Mouse (Mus musculus) right cerebral cortex, postnatal 14 days (tissue): ENCODE results near the gene Gphb5.
A peak's percentile ranks its signal among the peaks of the same experiment; 100 is the strongest.
"Not testable (repeated sequence)": the region's sequence is repeated elsewhere in the genome, so short reads cannot be mapped to it uniquely, and the experiment has no call there.

ENCODE experiments used
- DNase-seq: peaks from one replicate; pipeline ENCODE4 v3.0.0; 2022

The Gphb5 gene

DNA sequence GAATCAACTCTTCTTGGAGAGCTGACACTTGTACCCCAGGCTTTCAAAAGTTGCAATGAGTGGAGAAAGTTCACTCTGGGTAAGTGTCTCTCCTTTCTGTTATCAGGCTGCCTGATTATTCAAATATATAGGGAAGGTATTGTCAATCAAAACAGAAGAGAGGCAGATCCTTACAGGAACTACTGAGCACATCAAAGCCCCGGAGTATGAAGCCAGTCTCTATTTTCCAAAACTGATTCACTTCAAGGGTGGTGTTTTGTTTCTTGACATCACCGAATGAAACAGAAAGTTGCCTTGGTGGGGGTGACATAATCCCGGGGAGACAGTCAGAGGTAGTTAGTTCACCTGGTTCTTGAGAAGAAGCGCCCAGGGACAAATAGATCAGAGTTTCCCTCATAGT, at the start of gene Gphb5:
Gene Gphb5 (minus strand): TSS at position 101 of the 400 bp plus-strand sequence.
- no peak for DNase-seq

DNA sequence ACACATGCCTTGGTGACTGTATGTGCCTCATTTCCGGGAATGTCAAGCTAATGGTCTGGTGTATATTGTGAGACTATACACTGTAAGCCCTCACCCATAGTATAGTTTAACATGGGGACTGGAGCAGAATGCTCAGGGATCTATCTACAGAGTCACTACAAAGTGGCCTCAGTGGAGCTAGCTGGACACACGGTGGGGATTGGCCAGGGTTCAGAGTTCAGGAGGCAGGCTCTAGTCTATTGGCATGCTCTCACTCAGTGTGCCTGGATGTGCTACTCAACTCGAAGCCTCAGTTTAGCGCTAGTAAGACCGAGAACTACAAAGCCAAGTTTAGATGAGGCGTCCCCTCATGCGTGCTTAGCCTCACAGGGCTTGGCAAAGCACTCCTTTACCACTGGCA, 49.6 kb upstream of the Gphb5 start:
- no peak for DNase-seq

DNA sequence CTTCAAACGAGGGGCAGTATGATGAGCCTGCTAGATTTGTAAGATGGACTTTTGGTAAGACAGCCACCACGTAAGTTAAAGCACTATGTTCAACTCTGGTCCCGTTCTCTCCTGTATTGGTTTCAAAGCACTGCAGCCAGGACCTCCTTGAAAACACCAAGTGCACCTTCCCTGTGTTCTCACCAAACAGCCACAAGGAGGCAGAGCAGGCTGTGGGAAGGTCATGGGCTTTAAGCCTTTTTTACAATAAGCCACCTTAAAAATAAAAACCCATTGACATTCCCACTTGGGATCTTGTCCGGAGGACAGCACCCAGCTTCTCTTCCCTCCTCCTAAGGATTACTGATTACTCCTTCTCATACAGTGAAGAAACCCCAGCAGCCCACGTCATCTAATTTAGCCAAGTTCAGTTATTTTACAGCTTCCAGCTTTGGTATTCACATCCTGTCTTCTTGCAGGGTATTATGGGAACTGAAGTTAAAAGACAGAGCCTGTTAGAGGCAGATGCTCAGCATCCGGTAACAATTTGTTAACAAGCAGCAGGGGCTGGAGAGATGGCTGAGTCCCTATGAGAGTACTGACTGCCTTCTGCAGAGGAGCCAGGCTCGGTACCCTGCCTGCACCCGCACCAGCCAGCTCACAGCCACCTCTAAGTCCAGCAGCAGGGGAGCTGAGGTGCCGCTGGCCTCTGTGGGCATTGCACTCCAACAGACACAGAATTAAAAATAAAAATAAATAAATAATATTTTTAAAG, 47.6 kb upstream of the Gphb5 start:
- DNase-seq: peak; percentile 28

GRCm38 (mm10) chr12:75460561-75460960, 44.0 kb upstream of the Gphb5 start:
- no peak for DNase-seq

- DNase-seq: no peak
Measured at GRCm38 (mm10) chr12:75459656-75460055, 43.1 kb upstream of the Gphb5 start.

GRCm38 (mm10) chr12:75453441-75453840, 36.9 kb upstream of the Gphb5 start:
- no peak for DNase-seq

DNA sequence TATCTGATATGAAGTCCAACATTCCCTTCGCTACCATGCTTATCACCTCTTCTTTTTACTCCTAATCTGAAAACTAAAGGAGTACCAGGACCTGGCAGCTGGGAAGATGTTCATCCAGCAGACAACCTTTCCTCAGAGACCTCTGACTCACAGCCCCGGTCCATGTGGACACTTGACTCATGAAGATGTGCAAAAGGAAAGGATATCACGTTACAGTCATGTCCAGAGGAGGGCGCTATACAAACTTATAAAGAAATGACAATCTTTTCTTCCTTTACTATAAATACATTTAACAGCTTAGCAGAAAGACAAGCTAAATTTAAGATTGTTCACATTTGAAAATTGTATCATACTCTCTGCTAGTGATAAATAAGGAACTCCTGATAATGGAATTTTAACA, 36.4 kb upstream of the Gphb5 start:
- no peak for DNase-seq

- DNase-seq: no peak
Measured at GRCm38 (mm10) chr12:75450592-75450991, 34.0 kb upstream of the Gphb5 start.

GRCm38 (mm10) chr12:75450011-75450410, 33.4 kb upstream of the Gphb5 start:
- DNase-seq: no peak

DNA sequence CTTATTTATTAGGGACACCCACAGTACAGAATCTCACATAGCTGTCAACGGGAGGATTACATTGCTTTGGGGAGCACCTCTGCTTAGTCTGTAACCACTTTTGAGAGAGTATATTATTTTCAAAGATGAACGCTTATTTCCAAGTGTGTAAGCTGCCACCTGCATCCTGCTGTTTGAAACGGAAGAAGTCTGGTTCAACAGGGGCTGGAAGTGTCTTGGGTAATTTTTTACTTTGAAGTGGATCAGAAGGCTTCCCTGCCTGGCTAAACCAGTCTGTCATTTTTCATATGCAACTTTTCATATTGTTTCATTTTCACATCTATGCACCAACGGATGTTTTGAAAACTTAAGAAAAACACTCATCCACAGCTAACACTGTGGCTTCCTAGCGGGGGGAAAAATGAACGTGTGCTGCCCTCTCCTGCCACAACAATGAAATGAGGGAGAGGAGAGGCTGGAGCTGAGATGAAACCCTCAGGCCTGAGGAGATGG, 32.9 kb upstream of the Gphb5 start:
- no peak for DNase-seq

GRCm38 (mm10) chr12:75448921-75449320, 32.3 kb upstream of the Gphb5 start:
- DNase-seq: peak; percentile 59

DNA sequence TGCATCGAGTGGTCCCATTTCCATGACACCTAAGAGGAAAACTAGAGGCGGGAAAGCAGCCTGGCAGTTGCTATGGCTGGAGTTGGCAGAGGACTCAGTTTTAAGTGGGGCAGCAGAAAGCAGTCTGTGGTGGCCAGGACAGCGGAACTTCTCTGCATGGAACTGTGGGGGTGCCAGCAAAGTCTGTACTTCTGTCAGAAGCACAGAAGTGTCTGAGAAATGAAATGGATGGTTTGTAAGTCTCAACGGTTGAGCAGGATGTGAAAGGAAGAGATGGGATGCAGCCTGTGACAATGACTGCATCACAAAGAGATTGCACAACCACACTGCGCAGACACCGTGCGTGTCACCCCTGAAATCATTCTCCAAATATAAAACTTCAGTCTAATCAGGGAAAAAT, 29.7 kb upstream of the Gphb5 start:
- DNase-seq: no peak

- DNase-seq: not testable (repeated sequence)
Measured at GRCm38 (mm10) chr12:75432400-75432799, 15.8 kb upstream of the Gphb5 start.

DNA sequence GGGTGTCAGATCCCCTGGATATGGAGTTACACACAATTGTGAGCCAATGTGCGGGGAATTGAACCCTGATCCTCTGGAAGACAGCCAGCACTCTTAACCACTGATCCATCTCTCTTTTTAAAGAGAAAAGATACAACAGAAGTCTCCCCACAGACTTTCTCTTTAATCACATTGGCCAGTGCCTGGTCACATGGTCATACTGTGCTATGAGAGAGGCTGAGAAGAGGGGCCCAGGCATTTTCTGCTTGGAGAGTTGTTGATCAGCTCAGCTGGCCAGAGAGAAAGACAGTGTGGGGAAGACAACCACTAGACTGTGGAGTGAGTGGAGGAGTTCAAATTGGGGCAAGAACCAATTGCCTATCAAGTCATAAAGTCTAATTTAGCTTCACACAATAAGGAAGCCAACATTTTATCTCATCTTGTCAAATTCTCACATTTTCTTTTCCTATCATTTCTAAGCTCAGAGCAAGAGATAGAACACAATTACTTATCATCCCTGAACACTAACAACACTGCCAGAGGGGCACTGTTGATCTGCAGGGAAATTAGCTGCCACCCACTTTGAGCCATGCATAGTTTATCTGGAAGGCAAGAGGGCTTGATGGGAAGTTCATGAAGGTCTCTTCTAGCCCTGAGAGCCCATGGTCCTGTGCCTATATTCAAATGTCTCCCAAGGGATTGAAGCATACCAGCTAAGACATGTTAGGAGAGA, 13.3 kb upstream of the Gphb5 start:
- no peak for DNase-seq

DNA sequence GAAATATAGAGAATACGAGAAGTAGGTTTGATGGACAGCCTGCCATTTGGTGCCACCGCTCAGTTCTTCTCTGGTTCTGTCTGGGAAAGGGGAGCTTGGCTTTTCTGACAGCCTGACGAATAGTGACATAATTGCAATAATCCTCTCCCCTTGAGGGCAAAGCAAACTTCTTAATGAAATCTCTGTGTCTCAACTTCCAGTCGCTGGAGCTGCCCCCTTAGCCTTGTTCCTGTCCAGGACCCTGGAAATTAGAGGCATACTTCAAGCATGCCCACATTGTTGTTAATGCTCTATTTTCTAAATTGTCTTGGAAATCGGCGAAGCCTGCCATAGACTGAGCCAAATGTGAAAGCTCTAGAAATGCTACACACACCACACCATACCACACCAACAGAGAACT, 12.1 kb upstream of the Gphb5 start:
- no peak for DNase-seq

GRCm38 (mm10) chr12:75425882-75426281, 9.3 kb upstream of the Gphb5 start:
- no peak for DNase-seq

GRCm38 (mm10) chr12:75424817-75425216, 8.2 kb upstream of the Gphb5 start:
- DNase-seq: no peak

DNA sequence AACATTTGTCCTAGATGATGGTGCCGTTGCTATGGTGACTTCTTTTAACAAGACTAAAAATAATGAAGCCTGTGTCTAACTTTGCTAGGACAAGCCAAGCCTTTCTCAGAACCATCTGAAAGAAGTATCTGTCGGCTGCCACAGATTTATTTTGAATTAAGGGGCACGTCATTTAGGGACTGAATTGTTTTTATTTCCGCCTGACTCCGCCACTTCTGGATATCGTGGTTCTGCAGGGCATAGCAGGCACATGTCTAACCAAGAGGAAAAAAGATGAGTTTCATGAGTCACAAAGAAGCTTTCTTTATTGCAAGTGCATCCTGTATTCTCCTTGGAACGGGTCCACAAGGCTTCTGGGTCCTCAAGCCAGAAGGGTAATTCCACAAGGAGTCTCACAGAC, 7.8 kb upstream of the Gphb5 start:
- DNase-seq: no peak

DNA sequence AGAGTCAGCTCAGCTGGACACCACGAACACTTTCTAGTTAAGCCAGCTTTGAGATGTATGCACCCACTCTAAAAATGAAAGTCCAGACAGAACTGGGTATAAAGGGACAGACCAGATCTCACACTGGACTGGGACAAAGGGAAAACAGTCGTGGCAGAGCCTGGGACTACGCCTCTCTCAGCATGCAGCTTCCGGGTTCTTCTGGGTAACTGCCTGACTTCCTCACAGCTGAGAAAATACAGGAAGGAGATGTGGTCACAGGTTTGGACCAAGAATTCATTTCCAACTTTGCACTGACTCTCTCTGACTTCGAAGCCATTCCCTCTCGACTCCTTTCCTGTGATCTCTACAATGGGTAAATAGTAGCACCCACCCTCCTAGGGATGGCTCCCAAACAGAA, 1.6 kb downstream of the Gphb5 start:
- DNase-seq: no peak

DNA sequence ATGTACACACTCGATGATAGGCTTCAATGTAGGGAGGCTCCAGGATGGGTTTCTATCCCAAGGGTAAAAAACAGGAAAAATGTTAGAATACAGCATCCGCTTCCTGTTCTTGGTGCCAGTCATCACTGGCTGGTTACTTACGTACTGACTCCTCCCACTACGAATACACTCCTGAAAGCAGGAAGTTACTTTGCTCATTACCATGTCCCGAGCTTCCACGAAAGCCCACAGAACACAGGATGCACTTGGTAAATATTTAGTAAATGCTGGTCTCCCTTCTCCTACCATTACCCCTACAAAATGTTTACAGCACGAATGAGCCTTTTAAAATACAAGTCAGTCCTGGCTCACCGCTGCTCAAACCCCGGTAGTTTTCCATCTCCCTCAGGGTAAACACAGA, 3.6 kb downstream of the Gphb5 start:
- DNase-seq: no peak

GRCm38 (mm10) chr12:75397077-75397476, 19.5 kb downstream of the Gphb5 start:
- DNase-seq: no peak

DNA sequence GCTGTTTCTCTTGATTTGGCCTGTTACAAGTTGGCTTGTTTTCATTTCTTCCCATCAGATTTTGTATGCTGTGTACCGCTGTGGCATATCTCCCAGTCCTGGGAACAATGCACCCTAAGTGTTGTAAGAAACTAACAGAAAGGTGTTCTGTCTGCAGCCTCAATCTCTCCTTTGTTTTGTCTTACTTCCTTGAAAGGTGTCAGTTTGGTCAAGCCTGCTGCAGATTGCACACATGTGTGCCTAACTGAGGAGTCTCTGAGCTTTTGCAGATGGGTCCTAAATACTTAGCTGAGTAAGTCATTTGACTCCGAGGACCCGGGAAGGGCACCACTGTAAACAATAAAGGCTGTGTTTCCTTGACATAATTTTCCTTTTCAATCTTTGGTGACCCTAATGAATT, 20.0 kb downstream of the Gphb5 start:
- no peak for DNase-seq

DNA sequence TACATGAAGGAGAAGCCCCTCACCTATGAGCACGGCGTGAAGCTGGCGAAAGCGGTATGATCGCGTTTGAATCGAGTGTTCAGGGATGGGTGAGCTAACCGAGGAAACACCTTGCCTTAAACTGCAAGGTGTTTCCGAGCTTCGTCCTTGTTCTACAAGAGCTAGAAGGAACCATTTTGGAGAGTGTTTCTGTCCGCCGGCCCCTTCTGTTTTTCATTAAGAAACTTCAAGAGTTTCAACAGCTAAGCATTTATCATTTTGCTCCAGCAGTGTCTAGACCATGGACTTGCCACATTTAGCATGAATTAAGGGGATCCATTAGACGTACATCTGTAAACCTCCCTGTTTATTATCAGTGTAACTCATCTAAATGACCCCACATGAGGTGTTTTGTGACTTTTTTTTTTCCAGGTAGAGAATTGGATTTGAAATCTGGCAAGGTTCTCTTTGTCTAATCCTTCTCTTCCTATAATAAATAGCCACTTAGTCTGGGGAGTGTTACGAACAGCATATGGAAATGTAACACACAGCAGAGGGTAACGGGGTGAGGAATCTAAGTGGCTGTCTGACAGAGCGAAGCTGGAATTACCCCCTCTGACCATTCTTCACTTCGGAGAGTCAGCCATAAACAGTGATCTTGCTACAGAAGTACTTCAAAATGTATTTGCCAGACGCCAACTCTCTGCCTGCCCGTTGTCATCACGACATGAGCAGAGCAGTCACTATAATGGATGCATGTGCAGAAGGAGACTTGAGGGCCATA, 22.4 kb downstream of the Gphb5 start:
- DNase-seq: no peak

- no peak for DNase-seq
Measured at GRCm38 (mm10) chr12:75391526-75391925, 25.1 kb downstream of the Gphb5 start.
